Mouse (Mus musculus): Measurements from ENCODE around the gene Plin3. TPM values are rescaled to one million over a fixed set of nuclear protein-coding genes. Genes with fewer than 3 reads are reported as not detected.

Plin3 gene
- polyA plus RNA-seq, 1 experiment: 22.3 TPM

GRCm38 (mm10) chr17:56257181-56257894 is 35.3 kb downstream of the Plin3 start:
- Histone ChIP-seq H3K27me3 (ENCODE audit: control insufficient read depth, insufficient read depth, low read length) (no peaks in the 10 kb centered on the region), H3K27ac (ENCODE audit: control insufficient read depth, insufficient read depth, low read depth, low read length) (no peak overlapping the region), H3K4me1 (ENCODE audit: control insufficient read depth, insufficient read depth, low read length) (peaks cover 10% of the 10 kb centered on the region), H3K4me3 (ENCODE audit: control insufficient read depth, low read depth, low read length) (peak overlapping the region; percentile 95), H3K36me3 (ENCODE audit: control insufficient read depth, insufficient read depth, low read length) (no peaks in the 10 kb centered on the region)
- no peak for TF ChIP-seq CTCF (IDR thresholded peaks at IDR 0.05; ENCODE audit: control insufficient read depth, insufficient read depth, insufficient replicate concordance, low read depth, low read length)
- no peak for TF ChIP-seq POLR2A (IDR thresholded peaks at IDR 0.05; ENCODE audit: control insufficient read depth, low read depth, low read length)

GRCm38 (mm10) chr17:56256239-56256881 is 36.3 kb downstream of the Plin3 start, which contains the start of gene Fem1a:
Gene Fem1a, plus strand, starts transcription at chr17:56256810.
- Histone ChIP-seq H3K27ac (ENCODE audit: control insufficient read depth, insufficient read depth, low read depth, low read length) (peak within 1 kb of the TSS; percentile 95), H3K4me1 (ENCODE audit: control insufficient read depth, insufficient read depth, low read length) (peaks cover 12% of the 10 kb centered on the region), H3K27me3 (ENCODE audit: control insufficient read depth, insufficient read depth, low read length) (no peaks in the 10 kb centered on the region), H3K36me3 (ENCODE audit: control insufficient read depth, insufficient read depth, low read length) (no peaks in the 10 kb centered on the region), H3K4me3 (ENCODE audit: control insufficient read depth, low read depth, low read length) (peak within 1 kb of the TSS; percentile 95)
- TF ChIP-seq CTCF (IDR thresholded peaks at IDR 0.05; ENCODE audit: control insufficient read depth, insufficient read depth, insufficient replicate concordance, low read depth, low read length): no peak
- peak; percentile 59; the same call in 1 of the 2 replicates for TF ChIP-seq POLR2A (IDR thresholded peaks at IDR 0.05; ENCODE audit: control insufficient read depth, low read depth, low read length)

- Histone ChIP-seq H3K27me3 (ENCODE audit: control insufficient read depth, insufficient read depth, low read length) (no peaks in the 10 kb centered on the region), H3K4me3 (ENCODE audit: control insufficient read depth, low read depth, low read length) (peak overlapping the region; percentile 95)
- TF ChIP-seq CTCF (IDR thresholded peaks at IDR 0.05; ENCODE audit: control insufficient read depth, insufficient read depth, insufficient replicate concordance, low read depth, low read length) (peak; percentile 96), POLR2A (IDR thresholded peaks at IDR 0.05; ENCODE audit: control insufficient read depth, low read depth, low read length) (peak; percentile 81)
Measured at GRCm38 (mm10) chr17:56255863-56256238, 36.8 kb downstream of the Plin3 start.

GRCm38 (mm10) chr17:56255429-56255828 is 37.2 kb downstream of the Plin3 start:
- Histone ChIP-seq H3K4me1 (ENCODE audit: control insufficient read depth, insufficient read depth, low read length) (peaks cover 20% of the 10 kb centered on the region), H3K36me3 (ENCODE audit: control insufficient read depth, insufficient read depth, low read length) (no peaks in the 10 kb centered on the region), H3K4me3 (ENCODE audit: control insufficient read depth, low read depth, low read length) (no peak overlapping the region; the same call in 1 of the 2 replicates), H3K27me3 (ENCODE audit: control insufficient read depth, insufficient read depth, low read length) (no peaks in the 10 kb centered on the region), H3K27ac (ENCODE audit: control insufficient read depth, insufficient read depth, low read depth, low read length) (no peak overlapping the region)
- TF ChIP-seq POLR2A (IDR thresholded peaks at IDR 0.05; ENCODE audit: control insufficient read depth, low read depth, low read length) (no peak), CTCF (IDR thresholded peaks at IDR 0.05; ENCODE audit: control insufficient read depth, insufficient read depth, insufficient replicate concordance, low read depth, low read length) (no peak)

More at GRCm38 (mm10) chr17:56255863-56256238, 36.8 kb downstream of the Plin3 start:
- peak overlapping the region; percentile 95 for H3K27ac ChIP-seq (ENCODE audit: control insufficient read depth, insufficient read depth, low read depth, low read length)
- H3K4me1 ChIP-seq (ENCODE audit: control insufficient read depth, insufficient read depth, low read length): peaks cover 16% of the 10 kb centered on the region
- no peaks in the 10 kb centered on the region for H3K36me3 ChIP-seq (ENCODE audit: control insufficient read depth, insufficient read depth, low read length)

GRCm38 (mm10) chr17:56254695-56255094 is 38.0 kb downstream of the Plin3 start:
- H3K36me3 ChIP-seq (ENCODE audit: control insufficient read depth, insufficient read depth, low read length): no peaks in the 10 kb centered on the region
- H3K27ac ChIP-seq (ENCODE audit: control insufficient read depth, insufficient read depth, low read depth, low read length): no peak overlapping the region
- no peaks in the 10 kb centered on the region for H3K27me3 ChIP-seq (ENCODE audit: control insufficient read depth, insufficient read depth, low read length)
- no peak overlapping the region for H3K4me3 ChIP-seq (ENCODE audit: control insufficient read depth, low read depth, low read length)
- peaks cover 21% of the 10 kb centered on the region for H3K4me1 ChIP-seq (ENCODE audit: control insufficient read depth, insufficient read depth, low read length)
- TF ChIP-seq CTCF (IDR thresholded peaks at IDR 0.05; ENCODE audit: control insufficient read depth, insufficient read depth, insufficient replicate concordance, low read depth, low read length): no peak
- no peak for TF ChIP-seq POLR2A (IDR thresholded peaks at IDR 0.05; ENCODE audit: control insufficient read depth, low read depth, low read length)

GRCm38 (mm10) chr17:56251136-56251829 is 41.4 kb downstream of the Plin3 start:
- H3K27me3 ChIP-seq (ENCODE audit: control insufficient read depth, insufficient read depth, low read length): no peaks in the 10 kb centered on the region
- TF ChIP-seq CTCF (IDR thresholded peaks at IDR 0.05; ENCODE audit: control insufficient read depth, insufficient read depth, insufficient replicate concordance, low read depth, low read length): peak; percentile 49; the same call in 1 of the 2 replicates
- TF ChIP-seq POLR2A (IDR thresholded peaks at IDR 0.05; ENCODE audit: control insufficient read depth, low read depth, low read length): peak; percentile 45; the same call in 1 of the 2 replicates
- H3K4me1 ChIP-seq (ENCODE audit: control insufficient read depth, insufficient read depth, low read length): peaks cover 16% of the 10 kb centered on the region
- H3K36me3 ChIP-seq (ENCODE audit: control insufficient read depth, insufficient read depth, low read length): no peaks in the 10 kb centered on the region
- H3K4me3 ChIP-seq (ENCODE audit: control insufficient read depth, low read depth, low read length): peak overlapping the region; percentile 84
- H3K27ac ChIP-seq (ENCODE audit: control insufficient read depth, insufficient read depth, low read depth, low read length): peak overlapping the region; percentile 23

- TF ChIP-seq POLR2A (IDR thresholded peaks at IDR 0.05; ENCODE audit: control insufficient read depth, low read depth, low read length): no peak
- TF ChIP-seq CTCF (IDR thresholded peaks at IDR 0.05; ENCODE audit: control insufficient read depth, insufficient read depth, insufficient replicate concordance, low read depth, low read length): no peak
- H3K4me3 ChIP-seq (ENCODE audit: control insufficient read depth, low read depth, low read length): no peak overlapping the region
- peaks cover 6% of the 10 kb centered on the region for H3K4me1 ChIP-seq (ENCODE audit: control insufficient read depth, insufficient read depth, low read length)
- no peaks in the 10 kb centered on the region for H3K27me3 ChIP-seq (ENCODE audit: control insufficient read depth, insufficient read depth, low read length)
- H3K27ac ChIP-seq (ENCODE audit: control insufficient read depth, insufficient read depth, low read depth, low read length): no peak overlapping the region
- no peaks in the 10 kb centered on the region for H3K36me3 ChIP-seq (ENCODE audit: control insufficient read depth, insufficient read depth, low read length)
Measured at GRCm38 (mm10) chr17:56245608-56246007, 47.1 kb downstream of the Plin3 start.

Measured in testis, adult 2 months (tissue).